Mouse (Mus musculus) CH12.LX (cell line): Measurements from ENCODE around the gene Ptgr2.

ENCODE experiments used
- CTCF ChIP-seq, 2 experiments: IDR thresholded peaks in 1 of 2; conservative IDR thresholded peaks in 1 of 2; 2 replicates each; pipeline ENCODE4 v1.5.1; 2011 to 2012; ENCODE audit warnings: low read depth in 2 of 2, low read length in 2 of 2, improper control_type of control experiment in 1 of 2, inconsistent platforms in 1 of 2, mild to moderate bottlenecking in 1 of 2, moderate library complexity in 1 of 2
- MAX ChIP-seq: IDR thresholded peaks from 2 replicates; pipeline ENCODE4 v1.6.1; 2011; ENCODE audit warnings: low read length, improper control_type of control experiment

GRCm38 (mm10) chr12:84362872-84363271 lies 77.8 kb downstream of the Ptgr2 start:
- no peak for TF ChIP-seq CTCF (conservative IDR thresholded peaks at IDR 0.05 in 1 of 2, IDR thresholded peaks at IDR 0.05 in 1 of 2; ENCODE audit: low read depth in 2 of 2, low read length in 2 of 2)
- no peak for TF ChIP-seq MAX
